Mouse (Mus musculus): ENCODE results near the gene Ctcf. TPM values are rescaled to one million over a fixed set of nuclear protein-coding genes. Genes with fewer than 3 reads are reported as not detected.

Ctcf gene
- total RNA-seq, 2 experiments from 2014 or later = 54.3 to 55.9 TPM

DNA sequence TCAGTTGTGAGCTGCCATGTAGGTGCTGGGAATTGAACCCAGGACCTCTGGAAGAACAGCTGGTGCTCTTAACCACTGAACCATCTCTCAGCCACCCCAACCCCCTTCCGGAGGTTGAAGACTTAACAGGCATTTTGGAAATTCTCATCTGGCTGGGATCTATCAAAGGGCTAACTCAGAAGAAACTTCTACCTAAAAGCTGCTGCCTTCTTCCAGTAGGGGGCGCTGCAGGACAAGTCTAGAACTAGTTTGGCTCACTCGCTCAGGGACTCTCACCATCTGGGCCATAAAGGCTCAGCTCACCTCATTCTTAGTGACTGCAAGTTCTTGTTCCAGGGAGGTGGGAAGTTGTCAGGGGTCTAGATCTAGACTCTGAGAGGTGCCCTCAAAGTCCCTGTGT is 77.8 kb downstream of the Ctcf start:
- DNase-seq (ENCODE audit: extremely low spot score in 1 of 2, low spot score in 2 of 2) = peak; percentile 80 to 89
- intact Hi-C loops (cut with DNase I) = loop anchor here (2.0 to 5.0 kb wide), 2 partner anchors 115 to 218 kb away; partner anchors contain the start of gene Ctrl

DNA sequence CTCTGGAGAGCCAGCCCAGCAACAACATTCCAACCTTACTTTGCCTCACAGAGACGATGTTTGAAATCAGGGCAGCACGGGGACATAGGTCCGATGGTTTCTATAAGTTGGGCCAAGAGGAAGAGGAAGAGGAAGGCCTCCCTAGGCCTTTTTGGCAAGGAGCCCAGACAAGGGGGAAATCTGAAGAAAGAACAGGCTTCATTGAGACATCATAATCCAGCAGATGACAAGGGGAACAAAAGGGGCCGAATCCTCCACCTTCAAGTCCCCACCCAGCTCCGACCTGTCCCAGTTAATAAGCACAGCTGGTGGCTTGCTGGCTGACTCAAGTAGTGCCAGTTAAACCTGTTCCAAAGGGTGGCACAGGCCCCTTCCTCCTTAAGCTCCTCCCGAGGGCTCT is 78.7 kb downstream of the Ctcf start:
- DNase-seq (ENCODE audit: extremely low spot score in 1 of 2, low spot score in 2 of 2) = peak in 1 of 2 experiments; percentile 68
- intact Hi-C loops (cut with DNase I) = loop anchor here (2.0 kb wide), 1 partner anchor 114 kb away; no protein-coding TSS in a partner anchor

DNA sequence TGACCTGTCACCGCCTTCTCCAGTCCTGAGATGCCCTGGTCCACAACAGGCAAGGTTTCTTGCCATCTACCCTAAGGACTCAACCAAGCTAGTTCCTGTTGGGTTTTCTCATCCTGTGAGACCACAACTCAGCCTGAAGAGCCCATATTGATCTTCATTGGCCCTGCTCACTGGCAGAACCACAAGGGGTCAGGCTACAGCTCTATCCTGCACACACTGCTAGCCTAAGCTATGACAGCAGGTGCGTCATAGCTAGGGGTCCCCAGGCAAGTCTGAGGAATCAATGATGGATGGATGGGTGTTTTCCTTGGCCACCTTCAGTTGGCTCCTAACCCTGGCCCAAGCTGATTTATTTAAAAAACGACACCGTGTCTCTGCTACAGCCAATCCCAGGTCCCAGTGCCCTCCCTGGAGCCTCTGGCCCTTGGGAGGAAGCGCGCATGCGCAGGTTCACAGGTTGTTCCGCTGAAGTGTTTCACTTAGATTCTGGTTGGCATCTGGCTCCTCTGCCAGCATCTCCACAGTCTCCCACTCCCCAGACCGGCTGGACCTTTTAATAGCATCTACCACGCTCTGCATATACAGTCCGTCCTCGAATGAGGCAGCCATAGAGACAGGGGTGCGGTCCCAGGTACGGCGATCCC is 80.1 kb downstream of the Ctcf start:
- DNase-seq (ENCODE audit: extremely low spot score in 1 of 2, low spot score in 2 of 2) = no peak
- intact Hi-C loops (cut with DNase I) = no loop called here

DNA sequence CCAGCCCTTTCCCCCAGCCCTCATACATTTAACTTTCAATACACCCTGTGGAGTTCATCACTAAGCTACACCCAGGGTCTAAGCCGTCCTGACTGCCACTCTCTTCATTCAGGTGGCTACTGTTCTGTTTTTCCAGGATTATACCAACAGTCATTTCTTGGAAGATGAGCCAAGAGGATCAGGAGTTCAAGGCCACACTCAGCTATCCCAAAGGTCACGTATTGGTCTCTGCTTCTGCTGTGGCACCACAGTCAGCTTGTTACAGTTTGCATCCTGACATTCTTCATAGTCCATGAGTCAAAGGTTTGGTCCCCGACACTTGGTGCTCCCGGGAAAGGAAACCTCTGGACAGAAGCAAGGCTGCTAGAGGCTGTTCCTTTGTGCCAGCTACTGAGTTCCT is 83.3 kb downstream of the Ctcf start:
- intact Hi-C loops (cut with DNase I) = no loop called here
- no peak for DNase-seq (ENCODE audit: extremely low spot score in 1 of 2, low spot score in 2 of 2)

DNA sequence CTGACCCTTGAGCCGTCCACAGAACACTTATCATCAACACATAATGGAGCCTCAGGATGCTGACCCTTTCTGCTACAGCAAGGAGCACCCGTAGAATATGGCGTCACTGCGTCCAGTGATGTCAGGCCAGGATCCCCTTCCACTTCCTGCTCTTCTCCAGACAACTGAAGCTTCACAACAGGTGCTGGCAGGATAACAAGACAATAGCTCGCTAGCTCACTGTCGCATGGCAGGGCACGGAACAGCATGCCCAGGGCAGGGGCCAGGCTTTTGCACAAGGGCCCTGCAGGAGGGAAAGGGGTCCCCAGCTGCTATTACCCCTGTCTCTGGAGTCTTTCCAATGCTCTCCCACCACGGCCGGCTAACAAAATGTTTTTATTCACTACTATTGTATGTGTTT is 86.5 kb downstream of the Ctcf start:
- no peak for DNase-seq (ENCODE audit: extremely low spot score in 1 of 2, low spot score in 2 of 2)

DNA sequence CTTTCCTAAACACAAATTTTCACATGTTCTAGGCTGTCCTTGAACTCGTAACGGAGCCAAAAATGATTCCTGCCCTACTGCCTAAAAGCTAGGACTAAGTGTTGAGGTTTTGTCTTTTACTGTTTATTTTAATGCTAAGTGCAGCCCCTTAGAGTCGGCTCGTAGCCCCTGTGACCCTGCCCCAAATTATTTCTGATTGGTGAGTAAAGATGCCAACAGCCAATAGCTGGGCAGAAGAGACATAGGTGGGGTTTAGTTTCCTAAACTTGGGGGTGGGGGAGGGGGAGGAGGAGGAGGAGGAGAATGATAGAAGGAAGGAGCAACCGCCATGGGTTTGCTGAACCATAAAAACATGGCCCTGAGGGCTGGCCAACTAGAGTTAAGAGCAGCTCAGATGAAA is 89.4 kb downstream of the Ctcf start:
- intact Hi-C loops (cut with DNase I) = no loop called here

More for the DNA sequence above, 86.5 kb downstream of the Ctcf start:
- intact Hi-C loops (cut with DNase I) = no loop called here

DNA sequence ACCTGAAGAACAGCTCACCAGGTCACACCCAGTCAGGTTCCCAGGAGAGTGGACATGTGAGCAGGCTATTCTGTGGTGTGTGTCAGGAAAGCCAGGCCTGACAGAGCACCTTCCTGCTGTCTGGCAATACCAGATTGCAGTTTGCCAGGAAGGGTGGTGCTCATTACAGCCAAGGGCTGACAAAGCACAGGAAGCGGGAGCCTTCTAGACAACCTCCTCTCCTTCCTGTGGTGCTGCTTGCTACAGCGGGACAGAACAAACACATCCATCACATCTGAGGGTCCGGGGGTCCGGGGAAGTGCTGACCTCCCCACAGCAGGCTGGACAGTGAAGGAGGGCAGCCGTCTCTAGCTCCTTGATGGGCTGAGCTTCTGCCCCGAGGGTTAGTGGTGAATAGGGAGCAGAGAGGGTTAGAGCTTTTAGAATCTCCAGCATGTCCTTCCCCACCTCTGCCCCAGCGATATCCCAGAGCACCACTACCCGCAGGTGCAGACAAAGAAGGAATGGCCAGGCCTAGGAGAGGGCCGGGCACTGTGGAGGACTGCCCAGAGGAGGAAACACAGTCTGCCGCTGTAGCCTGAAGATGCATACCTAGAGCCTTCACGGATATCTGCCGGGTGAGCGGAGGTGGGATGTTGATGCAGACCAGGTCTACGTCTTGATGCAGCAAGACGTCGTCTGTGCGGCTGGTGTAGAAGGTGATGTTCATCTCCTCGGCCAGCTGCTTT is 91.2 kb downstream of the Ctcf start:
- intact Hi-C loops (cut with DNase I) = no loop called here
- peak in 1 of 2 experiments; percentile 69 for DNase-seq (ENCODE audit: extremely low spot score in 1 of 2, low spot score in 2 of 2)

More for the DNA sequence above, 89.4 kb downstream of the Ctcf start:
- DNase-seq (ENCODE audit: extremely low spot score in 1 of 2, low spot score in 2 of 2) = no peak

DNA sequence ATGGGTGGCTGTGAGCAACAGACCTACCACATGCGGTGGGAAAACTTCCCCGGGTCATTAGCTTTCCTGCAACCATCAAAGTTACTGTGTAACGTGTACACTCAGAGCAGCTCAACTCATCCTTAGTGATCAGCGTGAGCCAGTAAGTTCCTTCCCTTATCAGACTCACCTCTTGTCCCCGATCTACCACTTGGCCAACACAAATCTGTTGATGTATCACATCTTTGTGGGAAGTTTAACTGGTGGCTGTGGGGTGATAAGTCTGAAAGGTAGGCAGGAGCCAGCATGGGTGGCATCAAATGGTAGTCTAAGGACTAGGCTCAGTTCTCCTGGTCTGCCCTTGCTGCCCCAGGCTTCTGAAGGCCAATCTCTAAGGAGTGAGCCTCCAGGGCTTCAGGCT is 95.8 kb downstream of the Ctcf start:
- intact Hi-C loops (cut with DNase I) = no loop called here
- no peak for DNase-seq (ENCODE audit: extremely low spot score in 1 of 2, low spot score in 2 of 2)

Small RNA genes within 50 kb of the gene (microRNA-seq; reads per million reads assigned to microRNA genes)
- 1.4 reads per million for gene Mir1966

Other genes with a start within 250 kb of the Ctcf start
- not detected for gene Kctd19, start 223.1 kb upstream of the Ctcf start, total RNA-seq (2021)
- under 1 TPM; 0.32 to 0.79 TPM for gene Lrrc36, start 223.0 kb upstream of the Ctcf start, total RNA-seq (2021)
- gene Tppp3, start 165.0 kb upstream of the Ctcf start, total RNA-seq (2021) = 10 to 100 TPM; 75.5 to 88.7 TPM
- gene Zdhhc1, start 139.7 kb upstream of the Ctcf start, total RNA-seq (2021) = 10 to 100 TPM; 21.6 to 21.8 TPM
- gene Hsd11b2, start 117.8 kb upstream of the Ctcf start, total RNA-seq (2021) = not detected
- gene Atp6v0d1, start 70.5 kb upstream of the Ctcf start, total RNA-seq (2021) = 100 to 1,000 TPM; 346 to 352 TPM
- 10 to 100 TPM; 74.5 to 76.2 TPM for gene Ripor1, start 31.3 kb upstream of the Ctcf start, total RNA-seq (2021)
- not detected for gene Agrp, start 825 bp downstream of the Ctcf start, total RNA-seq (2021)
- 10 to 100 TPM; 43.6 to 46.6 TPM for gene Carmil2, start 49.7 kb downstream of the Ctcf start, total RNA-seq (2021)
- 10 to 100 TPM; 49.3 to 51.0 TPM for gene Acd, start 64.5 kb downstream of the Ctcf start, total RNA-seq (2021)
- 10 to 100 TPM; 40.7 to 44.1 TPM for gene Pard6a, start 64.6 kb downstream of the Ctcf start, total RNA-seq (2021)
- under 1 TPM in 1 of 2 experiments, not detected in 1; 0.62 TPM for gene 4933405L10Rik, start 71.1 kb downstream of the Ctcf start, total RNA-seq (2021)
- gene Enkd1, start 71.6 kb downstream of the Ctcf start, total RNA-seq (2021) = 10 to 100 TPM; 12.3 to 13.5 TPM
- gene Gfod2, start 122.1 kb downstream of the Ctcf start, total RNA-seq (2021) = 10 to 100 TPM; 26.3 to 36.3 TPM
- 10 to 100 TPM; 23.0 to 23.7 TPM for gene Ranbp10, start 190.8 kb downstream of the Ctcf start, total RNA-seq (2021)
- gene Tsnaxip1, start 191.2 kb downstream of the Ctcf start, total RNA-seq (2021) = not detected
- 10 to 100 TPM; 23.7 to 26.0 TPM for gene Cenpt, start 216.7 kb downstream of the Ctcf start, total RNA-seq (2021)
- gene Thap11, start 218.6 kb downstream of the Ctcf start, total RNA-seq (2021) = 10 to 100 TPM; 33.2 to 34.9 TPM
- 10 to 100 TPM; 28.7 to 38.1 TPM for gene Nutf2, start 224.0 kb downstream of the Ctcf start, total RNA-seq (2021)
- gene Edc4, start 244.3 kb downstream of the Ctcf start, total RNA-seq (2021) = 10 to 100 TPM; 62.7 to 66.5 TPM